Comparison of ENCODE assay signal across 9 mouse cellular contexts in genomic region chr16:97170513-97171081, GRCm38 (mm10). TPM values are rescaled to one million over a fixed set of nuclear protein-coding genes. Genes with fewer than 3 reads are reported as not detected.
DNase-seq lines count a peak whose midpoint lies in the region; ATAC-seq and TF ChIP-seq lines count a peak whose summit lies in the region.
"Had no signal": no experiment of that assay in that cellular context is flagged by ENCODE, and none has a peak within 500 bp of the region (broad histone marks: within the 10 kb centered on the region; RNA-seq: fewer than 3 reads in every experiment).

Gene Dscam (minus strand): TSS chr16:97170752.

- ATAC-seq in forebrain, embryonic 11.5 days (replicated peaks; ENCODE audit: low FRiP score) = peak; percentile 82
- peak; percentile 68 for ATAC-seq in midbrain, embryonic 16.5 days

- H3K27ac ChIP-seq in gastrocnemius, adult 2 months = no peak within 1 kb of the TSS
- H3K27ac ChIP-seq in forebrain, embryonic 11.5 days (ENCODE audit: low read depth, low read length) = no peak within 1 kb of the TSS
- peak within 1 kb of the TSS; percentile 99 for H3K27ac ChIP-seq in midbrain, embryonic 16.5 days (ENCODE audit: low read length)

- H3K4me2 ChIP-seq in forebrain, embryonic 11.5 days (ENCODE audit: low read depth, low read length, severe bottlenecking) = peak within 1 kb of the TSS; percentile 83
- H3K4me2 ChIP-seq in midbrain, embryonic 16.5 days (ENCODE audit: low read length) = peak within 1 kb of the TSS; percentile 85

- no peaks in the 10 kb centered on the region for H3K36me3 ChIP-seq in forebrain, embryonic 11.5 days (ENCODE audit: control insufficient read depth, insufficient read depth, low read length)
- no peaks in the 10 kb centered on the region for H3K36me3 ChIP-seq in midbrain, embryonic 16.5 days (ENCODE audit: control insufficient read depth, insufficient read depth, low read length)

- H3K4me1 ChIP-seq in forebrain, embryonic 11.5 days (replicated peaks; ENCODE audit: control insufficient read depth, insufficient read depth, low read length) = peaks cover 2% of the 10 kb centered on the region; the same call in 1 of the 2 replicates
- peaks cover 22% of the 10 kb centered on the region for H3K4me1 ChIP-seq in midbrain, embryonic 16.5 days (ENCODE audit: control insufficient read depth, insufficient read depth, low read length)

- H3K9ac ChIP-seq in forebrain, embryonic 11.5 days (ENCODE audit: low read length) = peak within 1 kb of the TSS; percentile 57
- H3K9ac ChIP-seq in midbrain, embryonic 16.5 days (ENCODE audit: low read depth, low read length) = peak within 1 kb of the TSS; percentile 96

- under 1% methylated on average over 35 of the region's 60 CpGs for WGBS in forebrain, embryonic 11.5 days
- WGBS in midbrain, embryonic 16.5 days = under 1% methylated on average over 44 of the region's 60 CpGs

- no peaks in the 10 kb centered on the region for H3K9me3 ChIP-seq in forebrain, embryonic 11.5 days (ENCODE audit: control insufficient read depth, low read length)
- no peaks in the 10 kb centered on the region for H3K9me3 ChIP-seq in midbrain, embryonic 16.5 days (replicated peaks; ENCODE audit: control insufficient read depth, low read length, poor library complexity, severe bottlenecking)

- peaks cover 30% of the 10 kb centered on the region for H3K27me3 ChIP-seq in forebrain, embryonic 11.5 days (ENCODE audit: control insufficient read depth, insufficient read depth, low read length)
- H3K27me3 ChIP-seq in midbrain, embryonic 16.5 days (ENCODE audit: control insufficient read depth, insufficient read depth, low read depth, low read length) = no peaks in the 10 kb centered on the region
- H3K27me3 ChIP-seq: CH12.LX had no signal

- no peak for TF ChIP-seq CTCF in gastrocnemius, adult 2 months (IDR thresholded peaks at IDR 0.05)

- H3K4me3 ChIP-seq in gastrocnemius, adult 2 months = no peak within 1 kb of the TSS; the same call in 1 of the 2 replicates
- H3K4me3 ChIP-seq in forebrain, embryonic 11.5 days (ENCODE audit: low read depth, low read length) = peak within 1 kb of the TSS; percentile 64
- peak within 1 kb of the TSS; percentile 78 for H3K4me3 ChIP-seq in midbrain, embryonic 16.5 days (ENCODE audit: low read depth, low read length)

- DNase-seq in gastrocnemius, adult 2 months = peak; percentile 14
- no peak for DNase-seq in gastrocnemius, postnatal 4 days (ENCODE audit: low spot score in 2 of 2)
- peak; percentile 52 for DNase-seq in ES-CJ7 (ENCODE audit: low read depth, low spot score)
- peak; percentile 83 for DNase-seq in forebrain, embryonic 11.5 days (ENCODE audit: low spot score)
- peak; percentile 38 to 50 for DNase-seq in layer of hippocampus, adult 8-10 months (ENCODE audit: low spot score in 2 of 2)
- no peak for DNase-seq in adrenal gland, adult (ENCODE audit: inconsistent age in 2 of 2, low spot score in 1 of 2)
- DNase-seq in thymus, postnatal 14 days = no peak

- intact Hi-C loops in gastrocnemius, adult 2 months (cut with DNase I) = no loop called here

RNA-seq across cellular contexts. Expression of gene Dscam, which starts in this region (rescaled TPM):
- total RNA-seq in gastrocnemius, adult 2 months (2021) = not detected
- total RNA-seq in gastrocnemius, postnatal 4 days (2021) = under 1 TPM; 0.15 to 0.16 TPM
- 0.88 and 0.91 TPM in 2 replicates for polyA plus RNA-seq in forebrain, embryonic 11.5 days (2014; fragmentation: Nextera tagmentation; extraction: Ambion mirVana)
- total RNA-seq in layer of hippocampus, adult 8-10 months (2022) = 10 to 100 TPM; 32.6 to 39.6 (median 34.8) TPM
- 14.7 and 16.2 TPM in 2 replicates for polyA plus RNA-seq in midbrain, embryonic 16.5 days (2015; fragmentation: Nextera tagmentation; extraction: Ambion mirVana)

Comparison
In these comparisons a context has a peak if more than half of its experiments do, and no peak if none do; other contexts are left out.
1. RNA of gene Dscam (total RNA-seq): 32.6 to 39.6 TPM in layer of hippocampus, adult 8-10 months; 0.15 to 0.16 TPM in gastrocnemius, postnatal 4 days and not detected in gastrocnemius, adult 2 months; every median in the first group is over 10 times any median in the second.
2. Peak in DNase-seq in gastrocnemius, adult 2 months; RNA of the gene not detected or under 1 TPM.
3. Peak in DNase-seq, ATAC-seq, H3K4me3 ChIP-seq, H3K9ac ChIP-seq and H3K4me2 ChIP-seq in forebrain, embryonic 11.5 days; RNA of the gene not detected or under 1 TPM.
4. DNase-seq: peak in ES-CJ7 (single experiment) and layer of hippocampus, adult 8-10 months (2 of 2); none in gastrocnemius, postnatal 4 days (0 of 2), adrenal gland, adult (0 of 2) and thymus, postnatal 14 days (single experiment).